Mouse (Mus musculus) embryo, embryonic 11 days (tissue): Measurements from ENCODE around the gene Cilp.

Source experiments
- DNase-seq: peaks from one replicate; pipeline ENCODE4 v3.0.0-alpha.2; 2015

The Cilp gene

DNA sequence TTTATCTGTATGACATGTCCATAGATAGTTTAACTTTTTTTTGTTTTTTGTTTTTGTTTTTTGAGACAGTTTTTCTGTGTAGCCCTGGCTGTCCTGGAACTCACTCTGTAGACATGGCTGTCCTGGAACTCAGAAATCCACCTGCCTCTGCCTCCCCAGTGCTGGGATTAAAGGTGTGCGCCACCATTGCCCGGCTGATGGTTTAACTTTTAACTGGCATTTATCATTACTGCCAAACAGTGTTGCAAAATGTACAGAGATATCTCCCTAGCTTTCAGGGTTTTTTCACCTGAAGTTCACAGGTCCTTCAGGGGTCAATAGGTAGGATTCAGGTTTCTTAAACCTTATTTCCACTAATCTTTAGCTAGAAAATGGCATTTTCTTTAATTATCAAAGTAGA, 32.1 kb downstream of the Cilp start:
- no peak for DNase-seq

GRCm38 (mm10) chr9:65298761-65299160, 33.8 kb downstream of the Cilp start:
- no peak for DNase-seq

DNA sequence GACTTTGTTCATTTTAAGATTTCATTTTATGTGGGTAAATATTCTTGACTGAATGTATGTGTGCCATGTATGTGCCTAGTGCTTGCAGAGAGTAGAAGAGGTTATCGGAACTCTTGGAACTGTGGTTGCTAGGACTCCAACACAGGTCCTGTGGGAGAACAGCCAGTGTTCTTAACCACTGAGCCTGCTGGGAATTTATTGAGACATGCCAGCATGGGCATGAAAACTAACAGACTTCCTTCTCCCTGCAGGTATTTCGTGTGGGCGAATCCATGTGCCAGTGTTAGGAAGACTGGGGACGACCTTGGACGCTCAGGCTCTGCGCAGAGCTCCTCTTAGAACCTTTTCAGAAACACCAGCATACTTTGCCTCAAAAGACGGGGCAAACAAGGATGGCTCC, 34.7 kb downstream of the Cilp start:
- no peak for DNase-seq

- DNase-seq: no peak
These were observed 37.5 kb downstream of the Cilp start for GRCm38 (mm10) chr9:65302327-65302983.

DNA sequence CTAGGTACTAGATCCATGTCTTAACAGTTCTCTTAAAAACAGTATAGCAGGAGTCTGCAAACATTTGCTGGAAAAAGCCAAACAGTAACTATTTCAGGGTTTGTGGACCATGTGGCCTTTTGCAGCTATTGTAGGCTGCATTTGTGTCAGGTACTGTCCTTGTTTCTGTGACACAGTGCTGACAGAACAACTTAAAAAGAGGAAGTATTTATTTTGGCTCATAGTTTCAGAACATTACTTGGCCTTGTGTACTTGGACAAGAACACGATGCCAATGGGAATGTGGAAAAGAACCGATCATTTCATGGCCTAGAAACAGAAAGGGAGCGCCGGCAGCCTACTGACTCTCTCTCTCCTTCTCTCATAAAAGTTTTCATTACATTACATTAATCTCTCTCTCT, 38.6 kb downstream of the Cilp start:
- DNase-seq: no peak

GRCm38 (mm10) chr9:65304300-65304699, 39.3 kb downstream of the Cilp start:
- no peak for DNase-seq

DNA sequence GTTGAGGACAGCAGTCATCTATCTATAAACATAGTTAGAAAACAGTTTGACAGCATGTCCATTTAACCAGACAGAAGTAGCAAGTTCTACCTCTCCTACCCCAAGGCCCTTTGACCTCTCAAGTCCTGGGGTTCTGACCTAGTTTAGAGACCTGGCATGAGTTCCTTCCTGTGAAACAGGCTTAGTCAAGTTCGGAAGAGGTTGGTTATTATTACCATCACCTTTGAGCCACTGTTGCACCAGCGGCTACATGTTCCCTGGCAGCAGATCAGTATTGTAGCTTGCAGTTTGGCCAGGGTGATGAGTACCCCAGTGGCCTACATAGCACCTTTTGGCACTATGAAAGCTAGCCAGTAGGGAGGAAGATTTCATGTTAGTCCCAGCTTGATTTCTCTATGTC, 41.7 kb downstream of the Cilp start:
- no peak for DNase-seq

GRCm38 (mm10) chr9:65308011-65308410, 43.0 kb downstream of the Cilp start:
- no peak for DNase-seq

DNA sequence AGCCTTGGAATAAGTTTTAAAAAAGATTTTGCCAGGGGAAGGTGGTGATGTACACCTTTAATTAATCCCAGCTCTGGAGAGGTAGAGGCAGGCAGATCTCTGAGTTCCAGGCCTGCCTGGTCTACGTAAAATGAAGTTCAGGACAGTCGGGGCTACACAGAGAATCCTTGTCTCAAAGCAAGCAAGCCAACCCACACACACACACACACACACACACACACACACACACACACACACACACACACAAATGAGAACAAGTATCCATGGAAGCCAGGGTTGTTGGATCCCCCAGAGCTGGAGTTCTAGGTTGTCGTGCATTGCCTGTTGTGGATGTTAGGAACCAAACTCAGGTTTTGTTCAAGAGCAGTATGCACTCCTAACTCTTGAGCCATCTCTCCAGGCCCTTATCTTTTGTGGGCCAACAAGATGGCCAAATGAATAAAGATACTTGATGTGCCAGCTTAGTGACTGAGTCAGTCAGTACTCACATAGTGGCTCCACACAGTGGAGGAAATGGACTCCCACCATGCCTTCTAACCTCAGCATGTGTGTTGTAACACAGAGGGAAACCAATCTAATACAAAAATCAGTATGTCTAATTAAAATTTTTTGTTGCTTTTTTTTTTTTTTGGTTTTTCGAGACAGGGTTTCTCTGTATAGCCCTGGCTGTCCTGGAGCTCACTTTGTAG, 47.8 kb downstream of the Cilp start:
- DNase-seq: no peak

DNA sequence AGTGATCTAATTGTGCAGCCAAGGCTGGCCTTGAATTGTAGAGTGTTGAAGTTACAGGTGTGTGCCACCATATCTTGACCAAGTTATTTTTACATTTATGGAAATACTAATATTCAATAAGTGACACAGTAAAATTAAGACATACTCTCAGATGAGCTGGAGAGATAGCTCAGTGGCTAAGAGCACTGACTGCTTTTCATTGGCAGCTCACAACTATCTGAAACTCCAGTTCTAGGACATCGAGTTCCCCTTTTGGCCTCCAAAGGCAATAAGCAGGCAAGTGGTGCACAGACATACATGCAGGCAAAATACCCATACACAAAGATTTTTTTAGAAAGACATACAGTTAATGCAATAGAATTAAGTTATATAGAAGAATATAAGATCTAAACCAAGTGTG, 48.9 kb downstream of the Cilp start:
- no peak for DNase-seq

DNA sequence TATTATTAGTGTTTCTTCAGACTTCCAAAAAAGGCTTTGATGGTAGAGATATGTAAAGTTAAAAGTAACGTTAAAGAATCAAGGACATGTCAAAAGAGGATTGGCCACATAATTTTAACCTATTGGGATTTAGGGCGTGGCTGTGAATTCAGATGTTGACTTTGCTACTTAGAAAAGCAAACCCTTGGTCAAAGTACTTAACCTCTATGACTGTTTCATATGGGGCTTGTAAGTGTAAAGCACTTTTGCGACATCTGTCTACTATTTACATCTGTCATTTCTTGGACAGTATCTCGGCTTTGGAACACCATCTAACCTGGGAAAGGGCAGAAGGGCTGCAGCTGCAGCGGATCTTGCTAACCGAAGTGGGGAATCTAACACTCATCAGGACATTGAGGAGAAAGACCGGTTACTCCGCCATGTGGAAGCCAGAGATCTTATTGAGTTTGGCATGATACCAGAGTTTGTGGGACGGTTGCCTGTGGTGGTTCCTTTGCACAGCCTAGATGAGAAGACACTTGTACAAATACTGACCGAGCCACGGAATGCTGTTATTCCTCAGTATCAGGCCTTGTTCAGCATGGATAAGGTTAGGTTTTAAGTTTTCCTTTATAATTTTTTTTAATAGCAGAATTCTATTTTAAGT, 57.4 kb downstream of the Cilp start:
- DNase-seq: no peak

GRCm38 (mm10) chr9:65325971-65326370, 61.0 kb downstream of the Cilp start:
- no peak for DNase-seq

DNA sequence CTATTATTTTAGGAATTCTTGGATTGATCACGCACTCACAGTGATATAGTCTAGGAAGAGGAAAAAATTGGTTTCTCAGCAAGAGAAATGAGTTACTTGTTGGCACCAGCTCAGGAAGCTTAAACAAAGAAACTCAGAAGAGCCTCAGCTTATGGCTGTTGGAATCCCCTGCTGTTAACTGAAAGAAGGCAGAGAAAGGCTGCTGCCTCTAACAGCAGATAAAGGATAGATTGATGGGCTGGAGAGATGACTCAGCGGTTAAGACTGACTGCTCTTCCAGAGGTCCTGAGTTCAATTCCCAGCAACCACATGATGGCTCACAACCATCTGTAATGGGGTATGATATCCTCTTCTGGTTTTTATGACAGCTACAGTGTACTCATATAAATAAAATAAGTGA, 62.4 kb downstream of the Cilp start:
- DNase-seq: no peak
